Mouse (Mus musculus): ENCODE data around the gene Col6a4. TPM values are rescaled to one million over a fixed set of nuclear protein-coding genes. Genes with fewer than 3 reads are reported as not detected.
A peak's percentile ranks its signal among the peaks of the same experiment; 100 is the strongest.

Col6a4 gene
- polyA plus RNA-seq, 1 experiment from 2014 or later: 0.20 TPM

DNA sequence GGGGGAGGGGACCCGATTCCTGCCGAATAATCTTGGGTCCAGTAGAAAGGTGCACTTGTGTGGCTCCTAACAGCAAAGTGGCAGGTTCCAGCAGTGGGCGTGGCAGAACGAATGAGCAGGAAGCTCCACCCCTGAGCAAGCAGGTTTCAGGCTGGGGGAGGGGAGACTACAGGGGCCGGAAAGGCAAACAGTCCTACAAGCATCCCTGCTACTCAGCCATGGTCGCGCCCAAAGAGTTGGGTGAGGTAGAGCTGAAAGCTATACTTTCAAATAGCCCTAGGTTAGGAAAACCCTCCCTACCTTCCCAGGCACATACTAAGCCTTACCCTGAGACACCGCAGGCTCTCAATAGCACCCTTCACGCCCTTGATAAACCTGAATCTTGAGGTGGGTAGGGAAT is 9.7 kb upstream of the Col6a4 start:
- H3K27ac ChIP-seq: no peak overlapping the region

DNA sequence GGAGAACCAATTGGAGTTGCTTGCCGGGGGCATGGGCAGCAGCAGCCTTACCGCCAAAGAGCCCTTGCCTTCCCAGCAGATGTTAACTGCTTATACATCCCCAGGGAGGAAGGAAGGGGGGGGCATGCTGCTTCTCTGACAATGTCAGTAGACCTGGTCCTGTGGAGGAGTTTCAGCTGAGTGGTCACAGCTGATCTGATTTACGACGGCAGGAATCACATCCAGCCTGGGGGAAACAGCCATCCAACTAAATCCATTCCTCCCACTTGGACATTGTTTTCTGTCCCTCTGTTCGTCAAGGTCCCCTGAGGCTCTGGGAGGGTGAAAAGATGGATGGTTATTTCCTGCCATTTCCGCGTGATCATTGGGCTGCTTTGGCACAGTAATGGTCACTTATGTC is 7.8 kb upstream of the Col6a4 start:
- Histone ChIP-seq H3K4me3 (no peak overlapping the region), H3K27me3 (ENCODE audit: poor library complexity, severe bottlenecking) (no peaks in the 10 kb centered on the region), H3K27ac (no peak overlapping the region), H3K4me1 (peaks cover 4% of the 10 kb centered on the region), H3K36me3 (replicated peaks) (no peaks in the 10 kb centered on the region), H3K9me3 (no peaks in the 10 kb centered on the region)
- 88% methylated on average over 7 of the region's 7 CpGs for WGBS
- no peak for DNase-seq (ENCODE audit: extremely low spot score, low spot score)

More for the DNA sequence above, 9.7 kb upstream of the Col6a4 start:
- 85% methylated on average over 9 of the region's 9 CpGs for WGBS
- DNase-seq (ENCODE audit: extremely low spot score, low spot score): no peak
- H3K4me1 ChIP-seq: no peaks in the 10 kb centered on the region
- peaks cover 3% of the 10 kb centered on the region; the same call in 1 of the 2 replicates for H3K9me3 ChIP-seq
- no peaks in the 10 kb centered on the region for H3K27me3 ChIP-seq (ENCODE audit: poor library complexity, severe bottlenecking)
- no peak overlapping the region for H3K4me3 ChIP-seq
- no peaks in the 10 kb centered on the region for H3K36me3 ChIP-seq (replicated peaks)

- Histone ChIP-seq H3K27me3 (ENCODE audit: poor library complexity, severe bottlenecking) (no peaks in the 10 kb centered on the region), H3K9me3 (no peaks in the 10 kb centered on the region), H3K4me3 (no peak overlapping the region), H3K36me3 (replicated peaks) (no peaks in the 10 kb centered on the region), H3K27ac (no peak overlapping the region), H3K4me1 (peaks cover 4% of the 10 kb centered on the region)
- DNase-seq (ENCODE audit: extremely low spot score, low spot score): no peak
- 79% methylated on average over 5 of the region's 5 CpGs for WGBS
Measured at GRCm38 (mm10) chr9:106101166-106101565, 4.6 kb upstream of the Col6a4 start.

GRCm38 (mm10) chr9:106100262-106100661 is 3.7 kb upstream of the Col6a4 start:
- DNase-seq (ENCODE audit: extremely low spot score, low spot score): no peak
- H3K9me3 ChIP-seq: no peaks in the 10 kb centered on the region
- no peaks in the 10 kb centered on the region for H3K36me3 ChIP-seq (replicated peaks)
- H3K27ac ChIP-seq: no peak overlapping the region
- no peaks in the 10 kb centered on the region for H3K27me3 ChIP-seq (ENCODE audit: poor library complexity, severe bottlenecking)
- no peak overlapping the region for H3K4me3 ChIP-seq
- H3K4me1 ChIP-seq: peaks cover 4% of the 10 kb centered on the region
- WGBS: 80% methylated on average over 9 of the region's 9 CpGs

GRCm38 (mm10) chr9:106099379-106100021 is 2.9 kb upstream of the Col6a4 start:
- Histone ChIP-seq H3K36me3 (replicated peaks) (no peaks in the 10 kb centered on the region), H3K4me1 (peaks cover 4% of the 10 kb centered on the region), H3K27ac (no peak overlapping the region), H3K9me3 (no peaks in the 10 kb centered on the region), H3K4me3 (peak overlapping the region; percentile 22; the same call in 1 of the 2 replicates), H3K27me3 (ENCODE audit: poor library complexity, severe bottlenecking) (no peaks in the 10 kb centered on the region)
- no peak for DNase-seq (ENCODE audit: extremely low spot score, low spot score)
- 77% methylated on average over 22 of the region's 22 CpGs for WGBS

DNA sequence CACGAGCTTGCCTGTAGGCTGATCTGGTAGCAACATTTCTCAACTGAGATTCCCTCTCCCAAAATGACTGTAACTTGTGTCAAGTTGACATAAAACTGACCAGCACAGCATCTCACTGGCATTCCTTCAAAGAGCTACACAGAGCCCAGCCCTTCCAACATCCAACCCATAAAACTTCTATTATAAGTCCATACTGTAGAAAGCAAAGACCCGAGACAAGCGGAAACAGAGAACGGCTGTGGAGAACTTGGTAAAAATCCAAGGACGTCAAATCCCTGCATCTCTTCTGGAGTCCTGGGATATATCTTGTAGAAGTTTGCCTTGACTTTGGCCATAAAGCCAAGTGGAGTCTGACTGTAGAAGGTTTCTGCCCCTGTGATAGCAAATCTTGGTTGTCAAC is 15.1 kb downstream of the Col6a4 start:
- Histone ChIP-seq H3K4me3 (no peak overlapping the region), H3K4me1 (0 out of 2 replicates have a peak, but pooled peaks cover 7% of the 10 kb centered on the region), H3K27ac (no peak overlapping the region), H3K9me3 (no peaks in the 10 kb centered on the region), H3K36me3 (replicated peaks) (no peaks in the 10 kb centered on the region), H3K27me3 (ENCODE audit: poor library complexity, severe bottlenecking) (no peaks in the 10 kb centered on the region)
- 92% methylated on average over 5 of the region's 5 CpGs for WGBS
- no peak for DNase-seq (ENCODE audit: extremely low spot score, low spot score)

- Histone ChIP-seq H3K4me1 (0 out of 2 replicates have a peak, but pooled peaks cover 7% of the 10 kb centered on the region), H3K27me3 (ENCODE audit: poor library complexity, severe bottlenecking) (no peaks in the 10 kb centered on the region), H3K27ac (0 out of 2 replicates have a peak overlapping the region, but pooled peaks have one; percentile 48), H3K36me3 (replicated peaks) (no peaks in the 10 kb centered on the region), H3K9me3 (no peaks in the 10 kb centered on the region), H3K4me3 (no peak overlapping the region)
- 60% methylated on average over 12 of the region's 12 CpGs for WGBS
- DNase-seq (ENCODE audit: extremely low spot score, low spot score): peak; percentile 43
Measured at GRCm38 (mm10) chr9:106080261-106081033, 16.1 kb downstream of the Col6a4 start.

DNA sequence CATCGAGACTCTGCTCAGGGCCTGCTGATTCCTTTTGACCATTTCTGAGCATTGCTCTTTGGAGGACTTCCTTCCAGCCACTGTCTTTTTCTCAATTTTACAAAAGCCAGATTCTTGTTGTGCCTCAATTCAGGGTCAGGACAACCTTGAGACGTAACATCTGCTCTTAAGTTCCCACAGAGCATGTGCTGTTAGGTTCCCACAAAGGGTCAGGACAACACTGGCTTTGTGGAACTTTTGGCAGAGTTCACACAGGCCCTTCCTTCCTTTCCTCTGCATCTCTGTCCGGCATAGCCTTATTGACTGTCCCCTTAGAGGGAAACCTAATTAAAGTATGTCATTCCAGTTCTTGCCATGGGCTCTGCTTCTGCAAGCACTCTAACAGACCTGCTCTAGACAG is 18.6 kb downstream of the Col6a4 start:
- WGBS: 85% methylated on average over 3 of the region's 3 CpGs

DNA sequence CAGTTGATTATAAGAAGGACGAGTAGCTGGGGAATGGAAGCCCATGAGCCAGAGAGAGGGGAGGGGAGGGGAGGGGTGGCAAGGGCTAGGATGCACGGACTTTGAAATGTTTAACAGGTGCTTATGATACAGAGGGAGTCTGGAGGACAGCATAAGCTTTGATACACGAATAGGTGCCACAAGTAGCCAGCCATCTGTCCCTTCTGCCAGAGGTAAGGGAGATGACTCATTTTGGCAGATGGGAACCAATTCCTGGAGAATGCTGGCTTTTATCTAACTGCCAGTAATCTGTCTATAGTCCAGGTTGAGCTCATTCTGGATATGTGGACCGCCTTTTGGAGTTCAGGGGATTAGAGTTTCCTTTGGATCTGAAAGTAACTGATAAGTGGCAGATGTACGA is 20.3 kb downstream of the Col6a4 start:
- Histone ChIP-seq H3K4me1 (0 out of 2 replicates have a peak, but pooled peaks cover 7% of the 10 kb centered on the region), H3K36me3 (replicated peaks) (no peaks in the 10 kb centered on the region), H3K4me3 (no peak overlapping the region), H3K27me3 (ENCODE audit: poor library complexity, severe bottlenecking) (no peaks in the 10 kb centered on the region), H3K9me3 (no peaks in the 10 kb centered on the region), H3K27ac (no peak overlapping the region)
- WGBS: 82% methylated on average over 5 of the region's 5 CpGs
- DNase-seq (ENCODE audit: extremely low spot score, low spot score): no peak

More for the DNA sequence above, 18.6 kb downstream of the Col6a4 start:
- Histone ChIP-seq H3K27ac (no peak overlapping the region), H3K4me1 (0 out of 2 replicates have a peak, but pooled peaks cover 7% of the 10 kb centered on the region), H3K27me3 (ENCODE audit: poor library complexity, severe bottlenecking) (no peaks in the 10 kb centered on the region), H3K4me3 (no peak overlapping the region), H3K36me3 (replicated peaks) (no peaks in the 10 kb centered on the region), H3K9me3 (no peaks in the 10 kb centered on the region)
- no peak for DNase-seq (ENCODE audit: extremely low spot score, low spot score)

- 79% methylated on average over 4 of the region's 4 CpGs for WGBS
- DNase-seq (ENCODE audit: extremely low spot score, low spot score): no peak
- Histone ChIP-seq H3K27ac (no peak overlapping the region), H3K36me3 (replicated peaks) (no peaks in the 10 kb centered on the region), H3K4me1 (no peaks in the 10 kb centered on the region), H3K4me3 (no peak overlapping the region), H3K27me3 (ENCODE audit: poor library complexity, severe bottlenecking) (no peaks in the 10 kb centered on the region), H3K9me3 (no peaks in the 10 kb centered on the region)
Measured at GRCm38 (mm10) chr9:106073956-106074355, 22.6 kb downstream of the Col6a4 start.

GRCm38 (mm10) chr9:106071651-106072050 is 24.9 kb downstream of the Col6a4 start:
- WGBS: 87% methylated on average over 6 of the region's 6 CpGs
- Histone ChIP-seq H3K27me3 (ENCODE audit: poor library complexity, severe bottlenecking) (no peaks in the 10 kb centered on the region), H3K9me3 (no peaks in the 10 kb centered on the region), H3K4me3 (no peak overlapping the region), H3K4me1 (no peaks in the 10 kb centered on the region), H3K27ac (no peak overlapping the region), H3K36me3 (replicated peaks) (no peaks in the 10 kb centered on the region)
- DNase-seq (ENCODE audit: extremely low spot score, low spot score): no peak

DNA sequence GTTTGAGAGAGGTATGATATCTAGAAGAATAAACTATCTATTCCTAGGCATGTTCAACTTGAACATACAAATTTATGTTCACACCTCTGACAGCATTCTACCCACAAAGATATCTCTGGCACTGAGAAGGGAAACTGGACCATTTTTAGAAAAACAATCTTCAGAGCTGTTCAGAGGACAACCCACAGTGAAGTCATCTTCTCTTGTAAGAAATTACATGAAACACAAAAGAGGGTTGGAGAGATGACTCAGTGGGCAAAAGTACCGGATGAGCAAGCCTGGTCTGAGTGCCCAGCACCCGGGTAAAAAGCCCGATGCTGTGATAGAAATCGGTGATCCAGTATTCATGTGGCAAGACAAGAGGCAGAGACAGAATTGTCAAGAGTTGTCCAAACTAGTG is 43.1 kb downstream of the Col6a4 start:
- no peak for DNase-seq (ENCODE audit: extremely low spot score, low spot score)
- Histone ChIP-seq H3K36me3 (replicated peaks) (no peaks in the 10 kb centered on the region), H3K4me1 (no peaks in the 10 kb centered on the region), H3K9me3 (no peaks in the 10 kb centered on the region), H3K4me3 (no peak overlapping the region), H3K27me3 (ENCODE audit: poor library complexity, severe bottlenecking) (no peaks in the 10 kb centered on the region), H3K27ac (no peak overlapping the region)
- 88% methylated on average over 4 of the region's 4 CpGs for WGBS

DNA sequence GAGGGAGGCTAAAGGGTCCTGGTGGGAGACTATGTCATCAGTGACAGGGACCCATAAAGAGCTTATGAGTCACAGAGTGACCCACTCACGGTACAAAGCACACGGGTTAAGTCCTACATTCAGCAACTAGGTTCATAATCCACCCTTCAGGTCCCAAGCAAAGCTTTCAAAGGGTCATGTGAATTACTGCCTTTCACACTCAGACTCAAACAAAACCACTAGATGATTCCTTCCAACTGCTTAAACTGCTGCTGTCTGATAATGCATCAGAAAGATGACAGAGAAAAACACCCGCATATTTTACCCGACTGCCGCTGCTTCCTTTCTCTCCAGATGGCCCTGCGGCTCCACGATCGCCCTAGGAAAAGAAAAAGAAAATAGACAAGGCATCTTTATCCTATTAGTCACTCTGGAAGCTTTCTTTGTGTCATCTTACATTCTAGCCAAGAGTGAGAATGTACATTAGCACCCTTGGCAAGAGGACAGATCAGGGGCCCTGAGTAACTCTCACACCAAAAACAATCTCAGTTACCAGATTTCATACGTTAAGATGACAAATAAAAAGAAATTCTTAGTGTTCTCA is 52.6 kb downstream of the Col6a4 start:
- no peak overlapping the region for H3K4me3 ChIP-seq
- DNase-seq (ENCODE audit: extremely low spot score, low spot score): no peak
- H3K27ac ChIP-seq: no peak overlapping the region
- H3K36me3 ChIP-seq (replicated peaks): no peaks in the 10 kb centered on the region
- peaks cover 2% of the 10 kb centered on the region; the same call in 1 of the 2 replicates for H3K4me1 ChIP-seq
- H3K27me3 ChIP-seq (ENCODE audit: poor library complexity, severe bottlenecking): no peaks in the 10 kb centered on the region
- WGBS: 72% methylated on average over 9 of the region's 9 CpGs
- H3K9me3 ChIP-seq: no peaks in the 10 kb centered on the region

Measured in forebrain, embryonic 10.5 days (tissue).